Mouse (Mus musculus): ENCODE data around the gene Schip1.

The Schip1 gene

GRCm38 (mm10) chr3:68669418-68669974 is 604.9 kb downstream of the Schip1 start:
- no peak for DNase-seq (ENCODE audit: low spot score)

- DNase-seq (ENCODE audit: low spot score), result no peak
These were observed 610.1 kb downstream of the Schip1 start for GRCm38 (mm10) chr3:68674721-68675120.

- DNase-seq (ENCODE audit: low spot score), result no peak
These were observed 610.7 kb downstream of the Schip1 start for GRCm38 (mm10) chr3:68675216-68675835.
